Mouse (Mus musculus): ENCODE results near the gene Zyg11a.
"Not testable (repeated sequence)": the region's sequence is repeated elsewhere in the genome, so short reads cannot be mapped to it uniquely, and the experiment has no call there.

Gene Zyg11a

GRCm38 (mm10) chr4:108217332-108218179, at the start of gene Zyg11a:
Gene Zyg11a, minus strand, starts transcription at chr4:108218048.
- DNase-seq, result no peak

DNA sequence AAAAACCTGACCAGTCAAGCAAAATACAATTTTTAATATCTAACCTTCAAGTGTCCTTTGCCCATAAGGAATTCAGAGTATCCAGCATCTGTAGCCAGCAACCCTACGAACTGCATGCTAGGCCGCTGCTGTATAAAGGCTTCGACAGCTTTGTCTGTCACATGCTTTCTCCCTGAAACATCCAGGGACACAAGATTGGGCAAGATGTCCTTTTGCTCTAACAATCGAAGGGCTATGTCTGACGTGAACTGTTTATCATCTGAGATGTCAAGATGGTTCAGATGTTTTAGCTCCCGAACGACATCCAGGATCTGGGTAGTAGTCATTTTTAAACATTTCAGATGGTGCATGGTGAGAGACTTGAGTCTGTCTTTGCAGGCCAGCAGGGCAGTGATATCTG, 47.9 kb upstream of the Zyg11a start:
- DNase-seq, result no peak

DNA sequence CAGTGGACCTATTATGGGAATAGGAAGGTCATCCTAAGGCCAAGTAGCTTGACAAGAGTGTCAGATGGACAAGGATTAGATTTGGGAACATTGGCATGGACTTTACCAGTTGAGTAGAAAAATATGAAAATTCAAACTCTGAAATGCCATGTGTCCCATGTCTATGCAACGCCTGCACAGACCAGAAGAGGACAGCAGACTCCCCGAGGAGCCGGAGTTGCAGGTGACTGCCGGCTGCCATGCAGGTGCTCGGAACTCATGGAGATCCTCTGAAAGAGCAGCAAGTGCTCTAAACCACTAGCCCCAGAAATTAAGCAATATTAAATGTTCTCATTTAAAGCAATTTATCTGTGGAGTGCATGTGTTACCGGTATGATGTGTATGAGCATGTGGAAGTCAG, 35.5 kb upstream of the Zyg11a start:
- DNase-seq, result no peak

DNA sequence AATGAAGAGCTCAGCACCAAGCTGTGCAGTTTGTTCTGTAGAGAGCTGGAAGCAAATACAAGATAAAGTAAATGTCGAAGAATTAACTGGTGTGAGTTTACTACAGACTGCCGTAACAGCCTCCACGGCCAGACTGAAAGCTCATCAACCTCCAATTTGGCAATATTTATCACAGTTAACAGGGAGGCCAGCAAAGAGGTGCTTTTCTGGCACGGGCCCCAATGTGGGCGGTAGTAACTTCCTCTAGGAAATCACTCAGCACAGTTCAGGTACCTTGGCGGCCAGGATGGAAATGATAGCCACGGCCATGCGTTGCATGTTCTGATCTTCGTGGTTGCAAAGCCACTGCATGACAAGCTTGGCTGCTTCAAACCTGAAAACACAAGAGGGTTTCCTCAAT, 32.7 kb upstream of the Zyg11a start:
- no peak for DNase-seq

DNA sequence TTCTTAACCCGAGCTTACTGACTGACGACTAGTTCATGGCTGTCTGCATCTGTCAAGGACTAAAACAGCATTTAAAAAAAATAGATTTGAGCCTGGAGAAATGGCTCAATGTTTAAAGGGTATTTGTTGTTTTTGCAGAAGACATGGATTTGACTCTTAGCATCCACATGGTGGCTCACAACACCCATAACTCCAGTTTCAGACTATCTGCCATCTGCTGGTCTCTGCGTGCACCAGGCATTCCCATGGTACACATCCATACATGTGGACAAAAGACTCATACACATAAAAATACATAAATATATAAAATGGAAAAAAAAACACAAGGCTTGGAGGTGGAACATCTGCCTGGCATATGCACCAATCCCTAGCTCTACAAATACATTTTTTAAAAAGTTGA, 31.5 kb upstream of the Zyg11a start:
- no peak for DNase-seq

GRCm38 (mm10) chr4:108233654-108234053, 15.8 kb upstream of the Zyg11a start:
- no peak for DNase-seq

- no peak for DNase-seq
Measured at GRCm38 (mm10) chr4:108225341-108225872, 7.6 kb upstream of the Zyg11a start.

DNA sequence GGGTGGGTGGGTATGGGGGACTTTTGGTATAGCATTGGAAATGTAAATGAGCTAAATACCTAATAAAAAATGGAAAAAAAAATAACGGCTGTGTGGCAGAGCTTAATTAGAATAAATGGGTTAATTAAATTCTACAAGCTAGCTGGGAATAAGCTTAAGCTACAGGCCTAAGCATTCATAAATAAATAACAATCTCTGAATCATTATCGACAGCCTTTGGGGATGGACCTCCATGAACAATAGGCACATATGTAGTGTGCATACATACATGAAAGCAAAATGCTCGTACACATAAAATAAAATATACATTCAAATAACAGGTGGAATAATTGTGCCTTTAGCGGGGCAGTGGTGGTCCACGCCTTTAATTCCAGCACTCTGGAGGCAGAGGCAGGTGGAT, 4.7 kb upstream of the Zyg11a start:
- no peak for DNase-seq

- no peak for DNase-seq
Measured at GRCm38 (mm10) chr4:108219019-108219418, 1.2 kb upstream of the Zyg11a start.

DNA sequence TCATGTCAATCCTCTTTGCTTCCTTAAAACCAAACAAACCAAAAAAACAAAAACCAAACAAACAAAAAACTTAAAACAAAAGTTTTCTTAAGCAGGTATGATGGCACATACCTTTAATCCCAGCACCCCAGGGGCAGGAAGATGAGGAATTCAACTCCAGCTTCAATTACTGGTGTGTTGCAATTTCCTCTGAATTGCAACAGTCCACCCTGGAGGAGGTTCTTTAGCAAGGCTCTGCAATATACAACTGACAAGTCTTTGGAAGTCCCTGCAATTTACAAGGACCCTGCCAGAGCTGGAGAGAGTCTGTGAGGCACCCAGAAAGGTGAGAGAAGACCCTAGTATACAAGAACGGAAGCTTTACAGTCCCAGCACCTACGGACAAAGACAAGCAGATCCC, 4.8 kb downstream of the Zyg11a start:
- no peak for DNase-seq

DNA sequence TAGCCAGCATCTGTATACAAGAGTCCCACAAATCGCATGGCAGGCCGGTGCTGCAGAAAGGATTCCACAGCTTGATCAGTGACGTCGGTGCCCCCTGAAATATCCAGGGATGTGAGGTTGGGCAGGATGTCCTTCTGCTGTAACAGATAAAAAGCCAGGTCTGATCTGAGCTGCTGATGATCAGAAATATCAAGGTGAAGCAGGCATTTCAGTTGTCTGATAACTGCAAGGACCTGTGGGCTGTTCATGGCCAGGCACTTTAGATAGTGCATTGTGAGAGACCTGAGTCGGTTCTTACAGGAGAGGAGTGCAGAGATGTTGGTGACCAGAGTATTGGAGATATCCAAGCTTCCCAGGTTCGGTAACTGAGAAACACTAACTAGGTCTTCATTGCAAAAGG, 13.2 kb downstream of the Zyg11a start:
- no peak for DNase-seq

DNA sequence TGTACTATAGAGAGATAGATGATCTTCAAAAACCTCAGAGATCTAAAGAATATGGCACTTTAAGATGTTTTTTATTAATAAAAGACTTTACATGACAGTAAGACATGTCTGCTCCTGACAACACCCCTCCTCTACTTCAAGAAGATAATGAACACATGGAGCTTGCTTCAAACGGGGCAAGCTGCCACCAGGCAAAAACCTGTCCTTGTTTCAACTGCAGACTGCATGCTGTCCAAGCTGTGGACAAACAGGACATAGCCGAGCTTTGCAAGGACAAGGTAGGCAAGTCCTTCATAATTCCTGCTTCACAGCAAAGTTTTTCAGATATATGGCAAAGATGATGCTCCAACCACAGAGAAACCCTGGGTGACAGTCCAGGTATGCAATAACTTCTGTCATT, 18.6 kb downstream of the Zyg11a start:
- DNase-seq, result no peak

DNA sequence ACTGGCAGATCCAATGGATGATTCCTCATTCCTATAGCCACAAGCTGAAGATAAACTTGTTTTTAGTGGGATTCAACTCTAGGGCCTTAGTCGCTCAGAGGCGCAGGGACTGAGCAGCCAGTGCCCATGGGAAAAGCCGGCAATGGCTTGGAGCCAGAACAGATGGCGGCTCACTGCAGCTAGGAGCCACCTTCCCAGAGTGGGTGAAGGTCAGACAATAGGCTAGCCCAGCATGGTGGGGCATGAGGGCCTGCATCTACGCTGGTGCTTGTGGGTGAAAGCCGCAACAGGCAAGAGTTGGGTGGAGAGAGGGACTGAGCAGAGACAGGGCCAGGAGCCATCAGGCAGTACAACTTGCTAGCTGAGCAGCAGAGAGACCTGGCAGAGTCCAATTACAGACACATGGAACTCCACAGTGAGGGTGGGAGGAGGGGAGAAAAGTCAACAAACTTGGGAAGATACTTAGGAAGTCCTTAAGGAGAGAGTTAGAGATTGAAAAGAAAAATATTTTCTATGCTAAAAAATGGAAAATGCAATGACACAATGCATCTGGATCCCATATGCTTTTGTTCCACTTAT, 21.5 kb downstream of the Zyg11a start:
- DNase-seq, result no peak

DNA sequence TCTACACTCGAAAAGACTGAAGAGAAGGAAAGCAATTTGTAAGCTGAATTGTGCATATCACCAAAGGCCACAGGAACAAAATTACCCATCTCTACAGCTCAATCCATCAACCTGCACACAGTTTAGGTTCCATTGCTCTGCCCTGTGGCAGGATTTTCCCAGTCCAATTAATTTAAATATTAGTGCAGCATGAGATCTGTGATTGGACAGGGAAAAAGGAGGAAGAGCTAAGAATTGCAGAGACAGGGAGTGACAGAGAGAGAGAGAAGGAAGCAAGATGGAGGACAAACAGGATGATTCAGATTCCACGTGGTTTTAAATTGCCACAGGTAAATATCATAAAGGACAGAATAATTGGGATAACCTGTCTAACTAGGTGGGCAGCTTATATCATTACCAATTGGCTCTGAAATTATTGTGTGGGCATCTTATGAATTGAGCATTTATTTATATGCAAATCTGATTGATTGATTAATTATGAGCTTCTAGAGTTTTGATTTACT, 25.0 kb downstream of the Zyg11a start:
- DNase-seq, result no peak

DNA sequence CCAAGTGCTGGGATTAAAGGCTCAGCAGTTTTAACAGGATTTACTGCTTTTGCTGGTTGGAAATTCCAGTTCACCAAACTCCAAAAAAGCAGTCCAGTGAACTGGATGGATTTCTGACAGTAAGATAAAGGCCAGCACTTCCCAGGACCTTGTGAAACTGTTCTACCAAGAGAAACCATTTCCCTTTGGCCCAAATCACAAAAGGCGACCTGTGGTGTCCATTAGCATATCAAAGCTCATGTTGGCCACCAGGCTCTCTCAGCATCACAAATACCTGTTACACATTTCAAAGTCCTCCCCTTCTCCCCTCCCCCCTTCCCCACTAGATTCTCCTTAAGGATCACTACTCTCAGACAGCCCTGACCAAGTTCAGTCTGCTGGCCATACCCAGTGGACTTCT, 35.6 kb downstream of the Zyg11a start:
- no peak for DNase-seq

GRCm38 (mm10) chr4:108168056-108168455, 49.8 kb downstream of the Zyg11a start:
- DNase-seq, result no peak

DNA sequence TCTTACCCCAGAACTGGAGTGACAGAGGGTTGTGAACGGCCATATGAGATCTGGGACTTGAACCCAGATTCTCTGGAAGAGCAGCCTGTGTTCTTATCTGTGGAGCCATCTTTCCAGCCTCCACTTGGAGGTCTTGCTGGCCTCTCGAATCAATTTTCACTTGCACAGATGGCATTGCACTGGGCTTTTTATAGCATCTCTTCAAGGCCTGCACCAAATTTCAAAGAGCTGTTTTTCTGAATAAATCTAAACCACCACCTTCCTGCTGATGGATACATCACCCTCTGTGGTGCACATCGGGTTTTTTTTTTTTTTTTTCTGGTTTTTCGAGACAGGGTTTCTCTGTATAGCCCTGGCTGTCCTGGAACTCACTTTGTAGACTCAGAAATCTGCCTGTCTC, 51.0 kb downstream of the Zyg11a start:
- no peak for DNase-seq

- DNase-seq, result no peak
Measured at GRCm38 (mm10) chr4:108165152-108165895, 52.5 kb downstream of the Zyg11a start, which contains the start of gene Echdc2. Gene Echdc2, plus strand, starts transcription at chr4:108165437.

- no peak for DNase-seq
Measured at GRCm38 (mm10) chr4:108163291-108163690, 54.6 kb downstream of the Zyg11a start.

- DNase-seq, result no peak
Measured at GRCm38 (mm10) chr4:108161936-108162335, 55.9 kb downstream of the Zyg11a start.

- DNase-seq, result not testable (repeated sequence)
Measured at GRCm38 (mm10) chr4:108155141-108155540, 62.7 kb downstream of the Zyg11a start.

DNA sequence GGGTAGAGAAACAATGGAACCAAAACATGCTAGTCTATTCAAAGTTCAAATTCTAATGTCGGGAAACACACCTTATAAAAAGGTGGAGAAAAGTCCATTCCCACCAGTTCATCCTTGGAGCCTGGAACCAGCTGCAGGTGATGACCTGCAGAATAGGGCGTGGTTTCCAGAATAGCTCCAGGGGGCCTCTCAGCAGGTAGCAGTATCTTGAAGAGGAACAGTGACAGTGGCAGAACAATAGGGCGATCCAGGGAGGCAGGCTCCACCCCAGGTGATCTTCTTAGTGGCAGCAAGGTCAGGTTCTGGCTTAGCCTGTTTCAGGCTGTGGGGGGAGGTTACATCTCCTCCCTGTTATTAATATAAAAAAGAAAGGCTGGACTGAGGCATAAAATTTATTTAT, 72.3 kb downstream of the Zyg11a start:
- not testable (repeated sequence) for DNase-seq

GRCm38 (mm10) chr4:108144880-108145279, 73.0 kb downstream of the Zyg11a start, which contains the start of gene Scp2:
Gene Scp2, minus strand, starts transcription at chr4:108144998.
- no peak for DNase-seq
